Mouse (Mus musculus) heart, postnatal 0 days (tissue): ENCODE data around the gene Lig1.

ENCODE experiments used
- CTCF ChIP-seq: IDR thresholded peaks from 2 replicates; pipeline ENCODE4 v1.5.1; 2016; ENCODE audit warnings: antibody characterized with exemption, control low read depth, low read depth
- EP300 ChIP-seq: IDR thresholded peaks from 2 replicates; pipeline ENCODE4 v1.6.1; 2016; ENCODE audit warnings: antibody characterized with exemption, low read depth

GRCm38 (mm10) chr7:13290041-13290675 lies 13.1 kb downstream of the Lig1 start:
- TF ChIP-seq CTCF (no peak), EP300 (no peak)
